Mouse (Mus musculus): ENCODE measurements around the gene Krt24. TPM values are rescaled to one million over a fixed set of nuclear protein-coding genes. Genes with fewer than 3 reads are reported as not detected.

Krt24 gene
- total RNA-seq (2015; ENCODE audit: low replicate concordance) (not detected in 2 replicates), total RNA-seq (2017; ENCODE audit: low replicate concordance) (not detected in 2 replicates)

DNA sequence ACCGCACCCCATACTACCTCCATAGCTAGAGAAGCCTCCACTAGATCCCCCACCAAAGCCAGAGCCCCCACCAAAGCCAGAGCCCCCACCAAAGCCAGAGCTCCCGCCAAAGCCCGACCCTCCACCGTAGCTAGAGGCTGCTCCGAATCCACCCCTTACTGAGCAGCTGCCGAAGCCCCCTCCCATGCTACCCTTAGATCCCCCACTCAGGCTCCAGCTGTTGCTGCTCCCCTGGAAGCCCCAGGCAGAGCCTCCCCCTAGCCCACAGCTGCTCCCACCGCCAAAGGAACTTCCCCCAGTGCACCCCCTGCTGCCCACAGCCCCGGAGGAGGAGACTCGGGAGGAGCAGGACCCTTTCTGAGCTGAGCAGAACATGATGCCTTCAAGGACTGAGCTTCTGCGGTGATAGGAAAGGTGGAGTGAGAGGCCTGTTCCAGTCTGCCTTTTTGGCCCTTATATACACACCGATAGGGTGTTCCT lies at the start of gene Krt24:
Gene Krt24 (minus strand): TSS at position 430 of the 480 bp plus-strand sequence.
- ATAC-seq (replicated peaks; ENCODE audit: low FRiP score, poor library complexity, severe bottlenecking): no peak

DNA sequence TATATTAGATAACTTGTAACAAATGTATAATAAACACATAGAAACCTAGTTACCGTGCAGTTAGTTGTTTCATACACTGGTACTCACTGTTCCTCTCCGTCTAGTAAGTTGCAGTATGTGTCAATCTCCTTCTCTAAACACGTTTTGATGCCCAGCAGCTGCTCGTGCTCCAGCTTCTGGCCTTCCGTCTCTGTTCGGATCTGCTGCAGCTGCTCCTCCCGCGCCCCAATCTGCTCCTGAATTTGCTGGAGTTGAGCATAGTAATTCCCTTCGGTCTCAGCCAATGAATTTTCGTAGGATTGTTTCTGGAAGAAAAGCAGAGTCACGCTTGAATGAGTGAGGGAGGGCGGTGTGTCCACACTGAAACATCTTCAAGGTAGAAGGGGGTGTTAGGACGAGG lies 48.4 kb upstream of the Krt24 start:
- ATAC-seq (replicated peaks; ENCODE audit: low FRiP score, poor library complexity, severe bottlenecking): no peak

DNA sequence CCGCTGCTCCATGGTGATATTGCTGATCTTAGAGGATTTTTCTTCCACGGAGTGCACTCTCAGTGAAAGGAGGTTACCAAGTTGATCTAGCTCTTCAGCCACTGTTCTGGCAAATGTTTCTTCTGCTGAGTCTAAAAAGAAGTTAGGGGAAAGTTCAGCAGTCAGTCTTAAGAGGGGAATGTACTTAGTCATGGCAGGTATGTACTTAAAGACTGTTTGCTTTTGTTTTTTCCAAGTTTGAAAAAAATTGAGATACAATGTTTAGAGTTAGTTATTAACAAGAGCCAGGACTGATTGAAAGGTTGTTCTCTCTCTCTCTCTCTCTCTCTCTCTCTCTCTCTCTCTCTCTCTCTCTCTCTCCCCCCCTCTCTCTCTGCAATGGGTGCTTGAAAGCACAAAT lies 44.6 kb upstream of the Krt24 start:
- ATAC-seq (replicated peaks; ENCODE audit: low FRiP score, poor library complexity, severe bottlenecking): no peak

DNA sequence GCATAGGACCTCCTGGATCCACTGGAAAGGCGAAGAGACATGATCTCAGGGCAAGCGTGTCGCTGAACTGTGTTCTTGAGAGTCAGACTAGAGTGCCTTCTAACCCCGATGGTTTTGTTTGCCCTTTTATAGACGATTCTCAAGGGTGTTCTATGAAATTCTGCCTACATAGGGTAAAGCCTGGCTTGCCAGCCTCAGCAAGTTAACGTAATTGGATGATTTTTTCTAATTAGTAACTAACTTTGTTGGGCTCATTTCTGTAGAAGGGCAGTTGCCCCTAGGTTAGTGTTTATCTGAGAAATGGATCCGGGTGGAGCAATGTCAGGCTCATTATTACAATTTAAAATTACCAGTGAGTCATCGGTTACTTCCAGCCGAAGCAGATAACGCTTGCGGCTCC lies 37.8 kb upstream of the Krt24 start, which contains the start of gene Krt25:
Gene Krt25 (minus strand): TSS at position 101 of the 400 bp plus-strand sequence.
- ATAC-seq (replicated peaks; ENCODE audit: low FRiP score, poor library complexity, severe bottlenecking): no peak

DNA sequence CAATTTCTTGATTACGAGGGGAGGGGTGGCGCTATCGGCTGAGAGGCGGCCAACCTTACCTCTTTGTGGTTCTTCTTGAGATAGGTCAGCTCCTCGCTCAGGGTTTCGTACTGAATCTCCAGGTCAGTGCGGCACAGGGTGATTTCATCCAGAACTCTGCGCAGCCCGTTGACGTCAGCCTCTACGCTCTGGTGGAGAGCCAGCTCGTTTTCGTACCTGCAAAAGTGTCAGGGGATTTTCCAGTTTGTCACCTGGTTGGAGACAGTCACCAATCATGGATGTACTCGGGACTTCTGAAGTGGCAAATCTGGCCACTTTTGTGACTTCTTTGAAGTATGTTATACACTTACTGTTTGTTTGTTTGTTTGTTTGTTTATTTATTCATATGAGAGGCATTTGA lies 36.0 kb upstream of the Krt24 start:
- no peak for ATAC-seq (replicated peaks; ENCODE audit: low FRiP score, poor library complexity, severe bottlenecking)

DNA sequence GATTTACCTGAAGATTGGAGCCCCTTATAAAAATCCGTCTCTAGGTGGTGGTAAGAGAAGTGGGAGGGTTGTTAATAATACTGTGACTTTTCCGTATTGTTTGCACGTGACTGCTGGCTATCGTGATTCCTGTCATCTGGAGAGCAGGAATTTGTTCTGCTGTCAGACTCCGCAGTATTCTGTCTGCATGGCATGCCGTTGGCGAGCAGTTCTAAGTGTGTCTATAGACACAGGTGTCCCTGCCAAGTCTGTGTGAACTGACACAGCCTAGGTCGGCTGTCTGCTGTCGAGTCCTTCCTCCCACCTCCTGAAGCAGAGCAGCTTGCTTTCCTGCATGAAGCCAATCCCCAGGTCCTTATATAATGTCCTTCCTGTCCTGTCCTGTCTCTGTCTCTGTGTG lies 34.1 kb upstream of the Krt24 start:
- no peak for ATAC-seq (replicated peaks; ENCODE audit: low FRiP score, poor library complexity, severe bottlenecking)

DNA sequence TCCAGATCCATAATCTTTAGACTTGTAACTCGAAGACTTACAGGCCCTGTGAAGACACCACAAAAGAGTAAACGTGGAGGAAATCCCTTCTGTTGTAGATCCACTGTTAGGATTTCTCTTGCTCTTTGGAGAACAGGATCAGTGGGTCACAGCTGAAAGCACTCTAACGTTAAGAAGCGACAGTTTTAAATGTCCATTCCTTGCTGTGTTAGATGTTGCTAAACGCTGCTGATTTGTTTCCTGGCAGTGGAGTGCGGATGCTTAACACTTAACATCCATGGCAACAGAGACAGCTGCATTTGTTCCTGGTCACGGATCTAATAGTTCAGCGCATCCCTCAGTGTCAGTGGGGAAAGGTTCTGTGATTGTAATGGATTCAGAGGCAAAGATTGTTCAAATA lies 31.5 kb upstream of the Krt24 start:
- ATAC-seq (replicated peaks; ENCODE audit: low FRiP score, poor library complexity, severe bottlenecking): no peak

DNA sequence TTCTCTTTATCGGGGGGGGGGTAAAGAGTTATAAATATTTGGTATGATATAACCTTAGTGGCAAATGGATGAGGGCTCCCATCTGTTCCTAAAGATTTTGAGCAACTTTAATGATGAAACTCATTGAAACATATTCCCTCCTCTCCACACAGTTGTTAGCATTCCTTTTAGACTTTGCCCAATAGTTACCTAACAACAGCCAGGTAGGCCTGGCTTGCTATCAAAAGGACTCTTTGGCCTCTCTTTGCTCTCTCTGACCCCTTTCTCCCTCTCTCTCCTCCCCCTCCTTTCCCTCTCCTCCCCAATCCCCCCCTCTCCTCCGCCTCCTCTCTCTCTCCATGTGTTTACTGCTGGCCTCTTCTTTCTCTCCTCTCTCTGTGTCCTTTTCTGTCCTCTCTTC lies 29.5 kb upstream of the Krt24 start:
- no peak for ATAC-seq (replicated peaks; ENCODE audit: low FRiP score, poor library complexity, severe bottlenecking)

DNA sequence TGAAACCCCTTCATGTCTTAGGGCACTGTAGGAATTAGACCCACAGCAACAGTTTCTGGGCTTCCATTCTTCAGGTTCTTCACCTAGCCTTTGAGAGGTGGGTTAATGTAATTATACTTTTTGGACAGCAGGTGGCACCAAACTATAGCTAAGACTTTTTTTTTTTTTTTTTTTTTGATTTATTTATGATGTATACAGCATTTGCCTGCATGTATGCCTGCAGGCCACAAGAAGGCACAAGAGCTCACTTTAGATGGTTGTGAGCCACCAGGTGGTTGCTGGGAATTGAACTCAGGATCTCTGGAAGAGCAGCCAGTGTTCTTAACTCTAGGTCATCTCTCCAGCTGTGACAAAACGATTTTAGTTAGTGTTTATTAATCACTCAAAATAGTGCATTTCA lies 25.8 kb upstream of the Krt24 start:
- no peak for ATAC-seq (replicated peaks; ENCODE audit: low FRiP score, poor library complexity, severe bottlenecking)

DNA sequence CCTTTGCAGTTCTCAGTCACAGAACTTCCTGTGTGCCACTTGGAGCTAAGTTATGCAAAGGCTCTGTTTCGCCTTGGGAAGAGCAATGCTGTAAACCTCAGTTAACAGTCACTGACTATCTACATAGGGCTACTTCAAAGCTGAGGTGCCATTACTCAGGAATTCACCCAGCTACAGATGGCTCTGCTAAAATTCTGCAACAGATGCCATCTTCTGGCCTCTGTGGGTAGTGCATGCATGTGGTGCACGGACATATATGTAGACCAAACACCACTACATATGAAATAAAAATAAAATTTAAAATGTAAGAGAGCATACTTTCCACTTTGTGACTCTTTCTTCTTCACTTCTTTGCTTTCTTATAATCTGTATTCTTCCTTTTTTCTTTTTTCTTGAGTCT lies 22.5 kb upstream of the Krt24 start:
- ATAC-seq (replicated peaks; ENCODE audit: low FRiP score, poor library complexity, severe bottlenecking): no peak

DNA sequence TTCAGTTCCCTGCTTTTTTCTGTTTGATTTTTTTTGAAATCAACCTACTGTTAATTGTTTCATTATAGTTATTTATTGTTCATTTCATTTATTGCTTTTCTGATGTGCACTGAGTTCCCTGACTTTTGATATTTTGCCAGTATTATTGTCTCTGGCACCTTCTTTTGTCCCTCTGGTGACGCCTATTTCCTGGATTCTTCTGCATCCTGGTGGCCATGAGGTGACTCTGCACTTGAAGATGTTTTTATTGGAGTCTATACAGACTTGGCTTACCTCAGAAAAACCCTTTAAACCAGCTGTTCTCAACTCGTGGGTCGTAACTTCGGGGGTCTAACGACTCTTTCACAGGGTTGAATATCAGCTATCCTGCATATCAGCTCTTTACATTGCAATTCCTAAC lies 10.0 kb upstream of the Krt24 start:
- ATAC-seq (replicated peaks; ENCODE audit: low FRiP score, poor library complexity, severe bottlenecking): no peak

DNA sequence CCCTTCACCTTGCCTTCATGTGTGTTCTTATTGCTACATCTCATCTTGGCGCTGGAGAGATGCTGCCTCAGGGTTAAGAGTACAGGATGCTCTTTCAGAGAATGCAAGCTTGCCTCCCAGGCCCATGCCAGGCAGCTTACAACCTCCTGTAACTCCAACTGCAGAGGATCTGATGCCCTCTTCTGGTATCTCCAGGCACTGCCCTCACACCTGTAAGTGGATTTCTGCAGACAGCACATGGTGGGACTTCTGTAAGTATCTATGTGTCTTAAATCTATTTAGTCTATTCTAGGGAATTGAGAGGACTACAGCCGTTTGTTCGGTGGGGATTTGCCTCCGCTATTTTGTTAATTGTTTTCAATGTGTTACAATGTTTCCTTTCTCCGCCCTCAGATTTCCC lies 7.8 kb upstream of the Krt24 start:
- no peak for ATAC-seq (replicated peaks; ENCODE audit: low FRiP score, poor library complexity, severe bottlenecking)

DNA sequence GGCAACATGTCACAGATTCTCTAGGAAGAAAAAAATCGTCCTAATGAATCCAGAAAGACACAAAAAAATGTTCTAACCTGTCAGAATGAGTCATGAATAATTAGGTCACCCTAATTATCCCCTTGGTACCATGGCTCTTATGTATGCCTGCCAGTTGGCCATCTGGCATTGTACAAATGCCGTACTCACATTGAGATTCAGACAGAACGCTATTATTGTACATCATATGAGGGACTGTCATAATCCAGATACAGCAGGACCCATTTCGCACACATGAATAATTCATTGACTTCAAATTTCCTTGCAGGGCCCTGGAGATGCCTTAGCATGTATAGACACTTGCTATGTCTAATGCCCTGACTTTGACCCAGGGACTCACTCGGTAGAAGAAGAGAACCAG lies 1.1 kb downstream of the Krt24 start:
- ATAC-seq (replicated peaks; ENCODE audit: low FRiP score, poor library complexity, severe bottlenecking): no peak

DNA sequence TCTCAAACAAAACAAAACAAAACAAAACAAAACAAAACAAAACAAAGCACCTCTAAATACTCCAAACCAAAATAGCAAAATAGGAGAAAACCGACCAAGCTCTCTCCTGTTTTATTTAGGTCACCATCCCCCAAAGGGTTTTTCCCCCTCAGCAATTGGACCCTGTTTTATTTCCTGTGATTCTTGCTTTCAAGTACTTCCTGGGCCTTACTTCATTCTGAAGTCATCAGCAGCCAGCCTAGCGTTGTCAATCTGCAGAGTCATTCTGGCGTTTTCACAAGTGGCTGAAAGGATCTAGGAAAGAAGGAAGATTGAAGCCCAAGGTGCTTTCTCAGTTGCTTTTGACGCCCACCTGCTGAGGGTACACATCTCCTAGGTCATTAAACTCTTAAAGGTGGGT lies 1.7 kb downstream of the Krt24 start:
- ATAC-seq (replicated peaks; ENCODE audit: low FRiP score, poor library complexity, severe bottlenecking): no peak

DNA sequence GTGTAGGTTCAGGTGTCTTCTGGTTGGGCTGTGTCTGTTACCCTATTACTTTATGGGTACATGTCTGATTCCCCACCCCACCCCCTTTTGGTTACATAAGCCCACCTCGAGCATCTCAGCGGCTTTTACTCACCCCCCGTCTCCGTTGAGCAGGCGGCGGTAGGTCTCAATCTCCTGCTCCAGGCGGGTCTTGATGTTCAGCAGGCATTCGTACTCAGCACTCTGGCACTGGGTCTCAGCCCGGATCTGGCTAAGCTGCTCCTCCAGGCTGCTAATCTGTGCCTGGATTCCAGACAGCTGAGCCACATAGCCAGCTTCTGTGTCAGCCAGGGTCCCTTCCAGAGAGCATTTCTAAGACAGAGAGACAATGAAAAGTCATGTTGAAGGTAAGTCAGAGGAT lies 3.9 kb downstream of the Krt24 start:
- no peak for ATAC-seq (replicated peaks; ENCODE audit: low FRiP score, poor library complexity, severe bottlenecking)

DNA sequence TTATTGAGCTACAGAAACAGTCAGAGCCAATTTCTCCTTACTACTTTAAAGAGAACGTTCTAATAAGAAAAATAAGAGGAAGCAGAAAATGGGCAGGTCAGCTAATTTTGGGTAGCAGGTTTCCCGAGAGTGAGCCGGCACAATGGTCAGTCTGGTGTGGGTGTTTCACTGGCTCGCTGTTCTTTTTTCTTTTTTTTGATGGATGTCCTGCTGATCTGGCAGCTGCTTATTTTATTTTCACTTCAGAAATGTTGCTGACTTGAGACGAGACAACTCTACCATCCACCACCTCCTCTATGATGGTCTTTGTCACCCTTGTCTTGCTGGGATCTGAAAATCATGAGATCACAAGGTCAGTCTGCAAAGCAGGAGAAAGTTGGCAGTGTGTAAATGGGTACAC lies 5.1 kb downstream of the Krt24 start:
- ATAC-seq (replicated peaks; ENCODE audit: low FRiP score, poor library complexity, severe bottlenecking): no peak

DNA sequence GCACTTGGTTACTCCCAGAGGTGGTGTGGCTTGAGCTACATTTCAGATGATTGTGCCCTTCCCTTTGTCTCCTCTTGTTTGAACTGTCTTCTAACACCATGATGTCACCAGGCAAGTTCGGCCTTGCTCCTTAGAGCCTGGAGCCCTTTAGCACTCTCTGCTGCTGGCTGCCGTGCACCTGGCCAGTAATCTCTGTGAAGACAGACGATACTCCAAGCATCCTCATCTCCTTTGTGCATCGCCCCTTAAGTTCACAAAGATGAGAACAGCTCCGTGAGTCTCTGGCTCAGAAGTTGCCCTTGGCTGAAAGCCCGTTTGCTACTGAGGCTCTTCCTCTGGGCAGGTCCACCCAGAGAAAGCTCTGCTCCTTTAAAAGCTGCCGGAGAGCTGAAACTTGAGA lies 8.3 kb downstream of the Krt24 start:
- no peak for ATAC-seq (replicated peaks; ENCODE audit: low FRiP score, poor library complexity, severe bottlenecking)

DNA sequence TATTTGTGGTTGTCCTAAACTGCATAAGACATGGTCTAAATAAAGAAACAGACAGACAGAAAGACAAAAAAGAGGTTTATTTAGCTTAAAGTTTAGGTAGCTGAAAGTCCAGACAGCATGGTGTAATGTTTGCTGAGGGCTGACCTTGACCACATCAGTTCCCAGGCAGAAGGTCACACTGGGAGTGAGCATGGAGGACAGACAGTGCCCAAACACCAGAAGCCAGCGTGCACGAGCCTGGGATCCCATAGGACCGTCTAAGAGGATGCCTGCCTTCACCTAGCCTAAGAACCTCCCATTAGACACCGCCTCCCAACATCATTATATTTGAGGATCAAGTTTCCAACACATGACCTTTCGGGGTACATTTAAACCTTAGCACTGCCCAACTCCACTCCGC lies 9.4 kb downstream of the Krt24 start:
- no peak for ATAC-seq (replicated peaks; ENCODE audit: low FRiP score, poor library complexity, severe bottlenecking)

DNA sequence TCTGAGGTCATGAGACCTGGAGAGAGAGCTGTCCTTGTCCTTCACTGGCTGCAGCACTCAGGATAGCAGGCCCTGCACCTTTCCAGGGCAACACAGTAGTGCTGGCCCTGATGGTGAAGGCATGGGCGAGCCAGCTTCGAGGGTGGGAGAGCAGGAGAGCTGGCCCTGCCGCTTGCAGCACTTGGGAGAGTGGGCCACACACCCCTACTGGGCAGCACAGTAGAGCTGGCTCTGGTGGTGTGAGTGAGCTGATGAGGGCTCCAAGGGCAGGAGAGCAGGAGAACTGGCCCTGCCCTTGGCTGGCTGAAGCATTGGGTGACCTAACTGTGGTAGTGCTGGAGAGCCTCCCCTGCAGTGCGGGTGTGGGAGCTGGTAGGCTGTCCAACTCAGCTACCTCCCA lies 12.3 kb downstream of the Krt24 start:
- peak; percentile 39; the same call in 1 of the 2 replicates for ATAC-seq (replicated peaks; ENCODE audit: low FRiP score, poor library complexity, severe bottlenecking)

DNA sequence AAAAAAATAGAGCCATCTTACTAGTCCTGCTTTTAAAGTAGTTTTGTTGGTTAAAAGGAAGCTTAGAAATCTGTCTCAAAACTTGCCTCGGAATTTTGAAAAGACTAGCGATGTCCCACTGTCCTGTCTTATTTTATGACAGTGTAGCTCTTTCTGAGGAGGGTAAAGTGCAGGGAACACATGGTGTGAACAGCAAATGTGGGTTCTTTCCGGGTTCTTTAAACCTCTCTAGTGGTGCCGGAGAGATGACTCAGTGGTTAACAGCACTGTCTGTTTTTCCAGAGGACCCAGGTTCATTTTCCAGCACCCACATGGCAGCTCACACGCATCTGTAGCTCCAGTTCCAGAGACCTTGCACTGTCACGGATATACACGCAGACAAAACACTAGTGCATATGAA lies 15.9 kb downstream of the Krt24 start:
- no peak for ATAC-seq (replicated peaks; ENCODE audit: low FRiP score, poor library complexity, severe bottlenecking)

DNA sequence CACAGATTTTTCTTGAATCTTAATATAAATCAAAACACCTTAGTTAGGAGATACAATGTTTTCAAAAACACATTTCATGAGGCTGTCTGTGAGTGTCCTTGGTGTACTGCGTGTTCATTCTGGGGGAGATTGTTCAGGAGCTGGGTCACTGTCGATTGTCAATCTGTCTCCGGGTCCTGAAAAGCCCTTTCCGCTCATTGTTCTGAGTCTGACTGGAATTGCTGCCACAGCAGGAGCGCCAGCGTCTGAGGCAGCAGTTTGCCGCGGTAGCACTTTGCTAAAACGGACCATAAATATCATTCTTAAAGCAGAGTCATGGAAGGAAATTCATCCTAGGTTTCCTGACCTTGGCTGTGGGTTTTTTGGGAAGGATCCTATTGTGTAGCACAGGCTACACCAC lies 19.3 kb downstream of the Krt24 start:
- no peak for ATAC-seq (replicated peaks; ENCODE audit: low FRiP score, poor library complexity, severe bottlenecking)

DNA sequence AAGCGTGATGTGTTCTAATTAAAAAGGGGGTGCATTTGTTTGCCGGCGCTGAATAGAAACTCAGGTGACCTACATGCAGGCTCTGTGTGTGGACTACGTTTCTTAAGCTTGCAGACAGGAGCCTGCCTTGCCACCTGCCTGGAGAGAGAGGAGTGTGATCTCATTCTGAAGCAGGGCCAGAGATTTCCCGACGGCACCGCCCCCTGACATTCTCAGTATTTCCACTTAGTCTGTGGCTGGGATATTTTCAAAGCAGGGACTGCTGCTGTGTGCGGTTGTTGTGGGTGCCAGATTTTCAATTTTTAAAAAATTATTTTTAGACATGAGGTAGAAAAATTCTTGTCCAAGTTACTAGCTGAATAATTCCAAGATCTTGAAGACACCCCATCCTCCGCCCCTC lies 19.8 kb downstream of the Krt24 start:
- no peak for ATAC-seq (replicated peaks; ENCODE audit: low FRiP score, poor library complexity, severe bottlenecking)

DNA sequence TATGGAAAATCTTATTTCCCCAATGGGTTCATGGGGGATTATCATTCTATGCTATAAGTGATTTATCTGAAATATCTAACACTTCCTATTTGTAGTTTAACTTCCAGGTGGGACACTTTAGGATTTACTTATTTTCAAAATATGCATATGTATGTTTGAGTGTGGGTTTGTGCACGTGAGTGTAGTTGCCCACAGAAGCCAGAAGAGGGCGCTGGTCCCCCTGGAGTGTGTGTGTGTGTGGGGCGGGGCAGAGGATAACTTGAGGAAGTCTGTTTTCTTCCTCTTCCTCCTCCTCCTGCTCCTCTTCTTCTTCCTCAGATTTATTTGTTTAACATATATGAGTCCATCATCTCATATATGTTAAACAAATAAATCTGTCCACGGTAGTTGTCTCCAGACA lies 28.8 kb downstream of the Krt24 start:
- no peak for ATAC-seq (replicated peaks; ENCODE audit: low FRiP score, poor library complexity, severe bottlenecking)
